17 mouse cellular contexts compared by ENCODE assay signal in the genomic region with DNA sequence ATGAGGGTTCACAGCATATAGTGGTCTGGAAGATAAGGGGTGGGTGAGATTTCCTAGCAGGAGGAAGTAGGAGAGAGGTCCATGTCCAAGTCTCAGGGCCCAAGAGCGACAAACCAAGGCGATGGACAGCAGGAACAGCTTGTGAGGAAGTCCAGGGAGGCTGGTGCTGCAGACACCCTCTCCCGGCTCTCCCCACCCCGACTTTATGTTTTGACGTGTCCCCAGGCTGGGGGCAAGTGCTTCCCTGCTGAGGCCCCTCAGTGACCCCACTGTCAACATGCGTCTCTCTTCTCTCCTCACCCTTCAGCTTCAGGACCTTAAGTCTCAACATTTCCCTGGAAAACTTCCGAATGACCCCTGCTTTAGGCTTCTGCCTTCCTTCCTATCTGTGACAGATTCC. TPM values are rescaled to one million over a fixed set of nuclear protein-coding genes. Genes with fewer than 3 reads are reported as not detected.
"Had no signal": no experiment of that assay in that cellular context is flagged by ENCODE, and none has a peak within 500 bp of the region (broad histone marks: within the 10 kb centered on the region; RNA-seq: fewer than 3 reads in every experiment).

No protein-coding gene starts in this region.

- DNase-seq: cerebellum, adult 8-10 months; cerebellum, adult 9-10 months; cerebellum, adult 9-11 months; cerebellum, postnatal 10 days; cerebellum, postnatal 14 days; cerebellum, postnatal 25 days; cerebellum, postnatal 36 days; embryo, embryonic 11 days; forebrain, postnatal 0 days; gastrocnemius, adult 2 months; gastrocnemius, postnatal 10 days; gastrocnemius, postnatal 14 days; gastrocnemius, postnatal 25 days; gastrocnemius, postnatal 36 days; heart, adult 18-20 months; heart, adult 2 months had no signal

RNA-seq across cellular contexts. Expression of gene Tubb1, which starts 37.4 kb away (rescaled TPM):
- total RNA-seq: gastrocnemius, adult 2 months; gastrocnemius, adult 8-10 months; gastrocnemius, postnatal 36 days had no signal
